Mouse (Mus musculus): ENCODE results near the gene Zfyve9.
"Not testable (repeated sequence)": the region's sequence is repeated elsewhere in the genome, so short reads cannot be mapped to it uniquely, and the experiment has no call there.

Gene Zfyve9

GRCm38 (mm10) chr4:108721245-108721784 lies 59.3 kb downstream of the Zfyve9 start:
- DNase-seq: no peak

- DNase-seq: no peak
Measured at GRCm38 (mm10) chr4:108719349-108719748, 61.2 kb downstream of the Zfyve9 start, which contains the start of gene 3110021N24Rik. 3110021N24Rik (plus strand) TSS chr4:108719649.

GRCm38 (mm10) chr4:108708209-108708608 lies 72.4 kb downstream of the Zfyve9 start:
- DNase-seq: no peak

GRCm38 (mm10) chr4:108696934-108697333 lies 83.7 kb downstream of the Zfyve9 start:
- DNase-seq: no peak

GRCm38 (mm10) chr4:108691469-108691868 lies 89.1 kb downstream of the Zfyve9 start:
- no peak for DNase-seq

GRCm38 (mm10) chr4:108690479-108690878 lies 90.1 kb downstream of the Zfyve9 start:
- no peak for DNase-seq

- not testable (repeated sequence) for DNase-seq
Measured at GRCm38 (mm10) chr4:108687098-108687497, 93.5 kb downstream of the Zfyve9 start.

GRCm38 (mm10) chr4:108686156-108686555 lies 94.4 kb downstream of the Zfyve9 start:
- DNase-seq: no peak

- DNase-seq: no peak
Measured at GRCm38 (mm10) chr4:108664407-108664806, 116.2 kb downstream of the Zfyve9 start.

GRCm38 (mm10) chr4:108638752-108639151 lies 141.8 kb downstream of the Zfyve9 start:
- DNase-seq: no peak

- DNase-seq: no peak
Measured at GRCm38 (mm10) chr4:108637721-108638120, 142.9 kb downstream of the Zfyve9 start.

GRCm38 (mm10) chr4:108635101-108635500 lies 145.5 kb downstream of the Zfyve9 start:
- no peak for DNase-seq

- DNase-seq: no peak
Measured at GRCm38 (mm10) chr4:108634696-108635095, 145.9 kb downstream of the Zfyve9 start.

GRCm38 (mm10) chr4:108633703-108634102 lies 146.9 kb downstream of the Zfyve9 start:
- DNase-seq: no peak

- DNase-seq: no peak
Measured at GRCm38 (mm10) chr4:108631616-108632015, 149.0 kb downstream of the Zfyve9 start.

- DNase-seq: no peak
Measured at GRCm38 (mm10) chr4:108630096-108630495, 150.5 kb downstream of the Zfyve9 start.

- DNase-seq: no peak
Measured at GRCm38 (mm10) chr4:108629363-108629880, 151.2 kb downstream of the Zfyve9 start.

- no peak for DNase-seq
Measured at GRCm38 (mm10) chr4:108627066-108627465, 153.5 kb downstream of the Zfyve9 start.

GRCm38 (mm10) chr4:108621504-108621903 lies 159.1 kb downstream of the Zfyve9 start:
- peak in 1 of 2 experiments; percentile 26 for DNase-seq

GRCm38 (mm10) chr4:108620536-108620935 lies 160.1 kb downstream of the Zfyve9 start:
- no peak for DNase-seq

GRCm38 (mm10) chr4:108619587-108620341 lies 160.8 kb downstream of the Zfyve9 start, which contains the start of gene Cc2d1b:
Cc2d1b (plus strand) TSS chr4:108619940.
- DNase-seq: peak; percentile 90 to 94

- peak in 1 of 2 experiments; percentile 26 for DNase-seq
Measured at GRCm38 (mm10) chr4:108619165-108619564, 161.4 kb downstream of the Zfyve9 start.

GRCm38 (mm10) chr4:108618586-108618985 lies 162.0 kb downstream of the Zfyve9 start:
- no peak for DNase-seq

- no peak for DNase-seq
Measured at GRCm38 (mm10) chr4:108610935-108611334, 169.7 kb downstream of the Zfyve9 start.

Measured in thymus, postnatal 36 days (tissue).